Mouse (Mus musculus) spleen, adult 2 months (tissue): ENCODE results near the gene Egf. TPM values are rescaled to one million over a fixed set of nuclear protein-coding genes. Genes with fewer than 3 reads are reported as not detected.
A peak's percentile ranks its signal among the peaks of the same experiment; 100 is the strongest.

Experiments used
- DNase-seq, 2 experiments: peaks; one replicate each; pipeline versions ENCODE4 v3.0.0 to v3.0.0-alpha.2; 2012 to 2021; ENCODE audit warnings: low spot score in 2 of 2, low read depth in 1 of 2
- H3K27ac ChIP-seq: fragments of 200-500 bp; 2 replicates; pipeline ENCODE4 v1.5.1; 2012; ENCODE audit warnings: low read length, inconsistent platforms; ENCODE audit not compliant: insufficient read depth
- H3K27me3 ChIP-seq: fragments of 200-500 bp; 2 replicates; pipeline ENCODE4 v1.6.1; 2012; ENCODE audit warnings: mild to moderate bottlenecking, moderate library complexity, low read length, inconsistent platforms; ENCODE audit not compliant: control insufficient read depth, insufficient read depth
- H3K36me3 ChIP-seq: fragments of 200-500 bp; 2 replicates; pipeline ENCODE4 v1.6.1; 2012; ENCODE audit warnings: mild to moderate bottlenecking, low read length, inconsistent platforms; ENCODE audit not compliant: control insufficient read depth, insufficient read depth
- H3K4me1 ChIP-seq: fragments of 200-500 bp; 2 replicates; pipeline ENCODE4 v1.6.1; 2011; ENCODE audit warnings: inconsistent platforms; ENCODE audit not compliant: control insufficient read depth, insufficient read depth, insufficient read length
- H3K4me3 ChIP-seq: fragments of 200-500 bp; 2 replicates; pipeline ENCODE4 v1.5.1; 2011; ENCODE audit warnings: mild to moderate bottlenecking, inconsistent platforms; ENCODE audit not compliant: insufficient read depth, insufficient read length; ENCODE audit errors: extremely low read depth
- CTCF ChIP-seq: fragments of 200-500 bp; IDR thresholded peaks from 2 replicates; pipeline ENCODE4 v1.5.1; 2011; ENCODE audit warnings: mild to moderate bottlenecking, inconsistent platforms; ENCODE audit not compliant: insufficient read depth, insufficient read length, insufficient replicate concordance; ENCODE audit errors: extremely low read depth
- POLR2A ChIP-seq: fragments of 200-500 bp; IDR thresholded peaks from 2 replicates; pipeline ENCODE4 v1.6.1; 2011; ENCODE audit warnings: low read depth, low read length, inconsistent platforms
- WGBS: fragments of 180-500 bp; shearing (Covaris S2); methylation state at CpG from one replicate; pipeline ENCODE4 v1.1.7; 2018; 5-methylcytosine and 5-hydroxymethylcytosine counted together
- polyA plus RNA-seq: library from polyadenylated mRNA; depleted of rRNA; stranded (reverse); fragments of >200 nt; gene quantifications from 2 replicates; pipeline ENCODE4 v1.2.3, GENCODE M21; 2012

The Egf gene
- polyA plus RNA-seq, 1 experiment, result 2.5 TPM

- Histone ChIP-seq H3K4me3 (no peak overlapping the region), H3K27me3 (no peaks in the 10 kb centered on the region), H3K4me1 (no peaks in the 10 kb centered on the region), H3K36me3 (no peaks in the 10 kb centered on the region), H3K27ac (no peak overlapping the region)
- 93% methylated on average over 10 of the region's 10 CpGs for WGBS
- no peak for DNase-seq
- no peak for TF ChIP-seq CTCF
- no peak for TF ChIP-seq POLR2A
Observed at GRCm38 (mm10) chr3:129682389-129682788, 72.7 kb downstream of the Egf start.

- no peak overlapping the region for H3K27ac ChIP-seq
Observed at GRCm38 (mm10) chr3:129681841-129682240, 73.3 kb downstream of the Egf start.

GRCm38 (mm10) chr3:129680258-129680657 is 74.9 kb downstream of the Egf start:
- Histone ChIP-seq H3K4me3 (no peak overlapping the region), H3K4me1 (no peaks in the 10 kb centered on the region), H3K27ac (no peak overlapping the region), H3K27me3 (no peaks in the 10 kb centered on the region), H3K36me3 (no peaks in the 10 kb centered on the region)
- no peak for TF ChIP-seq POLR2A
- no peak for TF ChIP-seq CTCF
- WGBS, result 88% methylated on average over 5 of the region's 5 CpGs
- DNase-seq, result no peak

More at GRCm38 (mm10) chr3:129681841-129682240, 73.3 kb downstream of the Egf start:
- H3K4me1 ChIP-seq, result no peaks in the 10 kb centered on the region
- no peaks in the 10 kb centered on the region for H3K36me3 ChIP-seq
- H3K27me3 ChIP-seq, result no peaks in the 10 kb centered on the region
- WGBS, result 88% methylated on average over 4 of the region's 4 CpGs
- no peak overlapping the region for H3K4me3 ChIP-seq
- DNase-seq, result no peak
- no peak for TF ChIP-seq POLR2A
- no peak for TF ChIP-seq CTCF

DNA sequence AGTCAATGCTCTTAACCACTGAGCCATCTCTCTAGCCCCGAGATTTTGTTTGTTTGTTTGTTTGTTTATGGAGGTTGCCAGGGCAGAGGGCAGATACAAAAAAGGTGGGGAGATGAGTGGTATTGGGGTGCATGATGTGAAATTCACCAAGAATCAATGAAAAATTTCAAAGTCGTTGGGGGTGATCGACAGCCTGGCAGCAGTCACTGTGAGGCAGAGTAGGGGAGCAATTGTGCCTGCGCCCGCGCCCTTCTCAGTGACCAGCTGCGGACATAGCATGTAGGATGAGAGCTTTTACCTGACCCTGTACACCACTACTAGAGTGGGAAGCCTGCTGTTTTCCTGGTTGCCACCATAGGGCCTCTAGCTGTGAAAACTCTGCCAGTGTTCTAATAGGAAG is 79.2 kb downstream of the Egf start:
- DNase-seq, result no peak
- TF ChIP-seq POLR2A (no peak), CTCF (no peak)
- Histone ChIP-seq H3K36me3 (no peaks in the 10 kb centered on the region), H3K4me3 (no peak overlapping the region), H3K27me3 (no peaks in the 10 kb centered on the region), H3K4me1 (no peaks in the 10 kb centered on the region), H3K27ac (no peak overlapping the region)
- WGBS, result 90% methylated on average over 7 of the region's 7 CpGs

DNA sequence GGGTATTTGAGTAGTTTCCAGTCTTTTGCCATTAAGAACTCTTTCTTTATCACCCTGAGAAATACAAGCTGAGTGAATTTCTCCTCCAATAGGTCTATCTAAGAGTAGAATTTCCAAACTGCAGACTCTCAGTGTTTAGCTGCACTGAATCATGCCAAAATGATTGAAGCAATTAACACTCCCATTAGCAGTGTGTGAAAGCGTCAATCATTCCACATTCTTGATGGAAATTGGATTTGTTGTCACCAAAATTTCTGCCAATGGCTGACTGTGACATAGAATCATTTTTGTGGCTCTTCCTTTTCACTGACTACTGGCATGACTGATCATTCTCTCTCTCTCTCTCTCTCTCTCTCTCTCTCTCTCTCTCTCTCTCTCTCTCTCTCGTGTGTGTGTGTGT is 91.2 kb downstream of the Egf start:
- TF ChIP-seq POLR2A (no peak), CTCF (no peak)
- WGBS, result 73% methylated on average over 2 of the region's 2 CpGs

DNA sequence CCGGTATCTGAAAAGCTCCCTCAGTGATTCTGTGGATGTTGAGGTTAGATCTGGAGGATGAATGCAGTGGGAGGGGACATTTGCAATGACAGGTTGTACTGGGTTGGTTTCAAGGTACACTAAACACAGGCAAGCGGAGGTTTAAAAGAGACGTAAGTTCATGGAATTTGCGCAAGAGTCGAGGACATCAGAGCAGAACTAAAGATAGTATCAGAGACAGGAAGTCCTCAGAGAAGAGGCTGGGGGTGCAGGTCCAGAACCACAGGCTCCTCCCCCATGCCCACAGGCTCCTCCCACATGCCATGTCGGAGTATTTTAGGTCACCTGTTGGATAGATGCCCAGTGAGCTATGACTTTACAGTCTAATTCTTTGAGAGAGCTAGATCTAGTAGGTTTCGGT is 96.3 kb downstream of the Egf start:
- 29% methylated on average over 7 of the region's 7 CpGs for WGBS
- peak; percentile 14 to 19 for DNase-seq
- Histone ChIP-seq H3K27me3 (no peaks in the 10 kb centered on the region), H3K4me3 (no peak overlapping the region), H3K4me1 (no peaks in the 10 kb centered on the region; the same call in 1 of the 2 replicates), H3K27ac (no peak overlapping the region), H3K36me3 (no peaks in the 10 kb centered on the region)
- no peak for TF ChIP-seq POLR2A
- no peak for TF ChIP-seq CTCF

More for the DNA sequence above, 91.2 kb downstream of the Egf start:
- no peaks in the 10 kb centered on the region for H3K27me3 ChIP-seq
- DNase-seq, result no peak
- H3K36me3 ChIP-seq, result no peaks in the 10 kb centered on the region
- H3K4me1 ChIP-seq, result no peaks in the 10 kb centered on the region; the same call in 1 of the 2 replicates
- no peak overlapping the region for H3K4me3 ChIP-seq
- H3K27ac ChIP-seq, result no peak overlapping the region

- Histone ChIP-seq H3K36me3 (no peaks in the 10 kb centered on the region), H3K27me3 (no peaks in the 10 kb centered on the region), H3K27ac (no peak overlapping the region), H3K4me3 (no peak overlapping the region), H3K4me1 (no peaks in the 10 kb centered on the region; the same call in 1 of the 2 replicates)
- DNase-seq, result no peak
- TF ChIP-seq CTCF, result no peak
- WGBS, result 78% methylated on average over 11 of the region's 11 CpGs
Observed at GRCm38 (mm10) chr3:129657775-129658174, 97.3 kb downstream of the Egf start.
